Mouse (Mus musculus): Measurements from ENCODE around the gene Nf1.
"Not testable (repeated sequence)": the region's sequence is repeated elsewhere in the genome, so short reads cannot be mapped to it uniquely, and the experiment has no call there.

The Nf1 gene

DNA sequence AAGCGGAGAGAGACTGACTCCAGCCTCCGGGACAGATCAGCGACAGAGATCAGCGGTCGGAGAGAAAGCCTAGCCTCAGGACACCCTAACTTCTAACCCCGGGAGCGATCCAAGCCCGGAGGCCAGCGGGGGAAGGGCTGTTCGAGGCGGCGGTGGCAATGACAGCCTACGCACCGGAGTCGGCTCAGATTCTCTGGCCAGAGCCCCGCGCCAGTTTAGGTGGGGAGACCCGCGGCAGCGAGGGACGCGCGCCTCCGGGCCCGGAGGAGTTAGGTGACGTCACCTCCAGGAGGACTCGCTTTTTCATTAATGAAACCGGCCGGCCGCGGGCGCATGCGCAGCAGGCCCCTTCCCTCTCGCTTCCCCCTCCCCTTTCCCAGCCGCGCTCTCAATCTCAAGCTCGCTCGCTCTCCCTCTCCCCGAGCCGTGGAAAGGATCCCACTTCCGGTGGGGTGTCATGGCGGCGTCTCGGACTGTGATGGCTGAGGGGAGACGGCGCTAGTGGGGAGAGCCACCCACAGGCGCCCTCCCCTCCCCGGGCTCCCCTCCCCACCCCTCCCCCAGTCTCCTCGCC is at the start of gene Nf1:
TSS of gene Nf1 (plus strand) at position 460 of the 574 bp plus-strand sequence.
- DNase-seq (ENCODE audit: extremely low spot score, low read depth, low spot score) = peak; percentile 81

DNA sequence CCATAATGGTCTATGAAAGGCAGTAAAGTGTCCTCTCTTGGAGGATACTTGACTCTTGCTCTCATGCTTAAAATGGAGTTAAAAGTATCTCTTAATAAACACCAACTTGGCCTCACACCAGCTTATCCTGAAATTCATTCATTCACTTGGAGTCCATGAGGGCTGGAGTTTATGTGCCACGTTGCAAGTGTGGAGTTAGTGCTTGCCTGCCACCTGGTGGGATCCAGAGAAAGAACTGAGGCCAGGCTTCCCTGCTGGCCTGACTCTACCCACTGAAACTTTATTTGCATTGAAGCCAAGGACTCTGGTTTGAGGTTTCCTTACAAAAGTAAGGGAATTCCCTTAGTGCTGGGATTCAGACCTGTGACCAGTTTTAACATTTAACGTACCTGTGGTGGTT is 49.0 kb upstream of the Nf1 start:
- DNase-seq (ENCODE audit: extremely low spot score, low read depth, low spot score) = no peak

DNA sequence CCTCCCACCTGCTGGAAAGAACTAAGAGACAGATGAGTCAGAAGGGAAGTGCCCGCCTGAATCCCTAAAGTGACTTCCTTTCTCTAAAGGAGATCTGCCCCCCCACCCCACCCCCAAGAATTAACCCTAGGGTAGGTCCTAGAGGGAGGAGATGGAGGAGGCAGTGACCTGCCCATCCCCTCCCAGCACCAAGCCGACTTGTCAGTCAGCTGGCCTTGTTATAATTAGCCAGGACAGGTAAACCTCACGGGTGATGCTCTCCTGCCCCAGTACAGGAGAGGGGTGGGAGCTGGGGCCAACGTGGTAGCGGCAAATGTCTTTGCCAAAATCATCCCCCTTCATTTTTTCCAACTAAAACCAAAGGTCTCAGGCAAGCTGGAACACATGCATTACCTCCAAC is 47.8 kb upstream of the Nf1 start:
- no peak for DNase-seq (ENCODE audit: extremely low spot score, low read depth, low spot score)

DNA sequence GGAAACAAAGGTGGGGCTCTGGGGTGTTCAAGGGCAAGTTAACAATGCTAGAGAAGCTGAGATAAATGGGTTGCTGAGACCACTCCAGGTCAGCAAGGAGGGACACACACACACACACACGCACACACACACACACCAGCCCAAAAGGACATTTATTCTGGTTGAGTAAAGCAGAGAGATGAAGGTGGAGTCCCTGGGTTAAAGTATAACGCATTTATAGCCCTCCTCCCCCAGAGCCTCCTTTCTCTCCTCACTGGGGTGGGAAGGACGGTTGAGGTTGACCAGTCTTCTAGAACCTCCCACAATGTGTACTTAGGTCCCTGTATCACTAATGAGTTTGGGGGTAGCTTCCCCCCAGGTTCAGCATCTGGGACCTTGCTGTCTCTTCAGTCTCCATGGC is 47.4 kb upstream of the Nf1 start:
- no peak for DNase-seq (ENCODE audit: extremely low spot score, low read depth, low spot score)

DNA sequence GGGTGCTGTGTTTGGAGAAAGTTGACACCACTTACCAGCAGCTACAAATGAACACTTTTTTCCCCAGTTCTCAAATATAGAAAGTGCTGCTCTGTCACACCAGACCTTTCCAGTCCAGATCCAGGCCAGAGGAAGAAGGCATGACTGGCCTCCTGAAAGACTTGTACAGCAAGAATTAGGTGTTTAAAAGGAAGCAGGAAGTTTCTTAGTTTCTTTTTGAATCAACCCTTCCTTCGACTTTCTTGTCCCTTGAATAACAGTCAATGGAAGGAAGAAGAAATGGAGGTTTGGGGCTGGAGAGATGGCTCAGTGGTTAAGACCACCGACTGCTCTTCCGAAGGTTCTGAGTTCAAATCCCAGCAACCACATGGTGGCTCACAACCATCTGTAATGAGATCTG is 46.5 kb upstream of the Nf1 start:
- DNase-seq (ENCODE audit: extremely low spot score, low read depth, low spot score) = no peak

DNA sequence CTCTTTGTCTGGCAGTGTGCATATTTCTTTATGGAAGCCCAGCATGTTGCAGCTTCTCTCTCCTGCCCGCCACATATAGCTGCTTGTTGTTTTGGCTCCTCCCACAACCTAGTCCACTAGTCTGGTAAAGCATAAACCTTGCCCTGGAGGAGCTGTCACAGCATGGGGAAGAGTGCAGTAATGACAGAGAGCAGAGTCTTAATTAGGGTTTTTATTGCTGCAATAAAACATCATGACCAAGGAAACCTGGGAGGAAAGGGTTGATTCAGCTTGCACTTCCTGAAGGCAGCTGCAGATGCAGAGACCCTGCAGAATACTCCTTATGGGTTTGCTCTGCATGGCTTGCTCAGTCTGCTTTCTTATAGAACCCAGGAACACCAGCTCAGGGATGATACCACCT is 45.5 kb upstream of the Nf1 start:
- peak; percentile 75 for DNase-seq (ENCODE audit: extremely low spot score, low read depth, low spot score)

DNA sequence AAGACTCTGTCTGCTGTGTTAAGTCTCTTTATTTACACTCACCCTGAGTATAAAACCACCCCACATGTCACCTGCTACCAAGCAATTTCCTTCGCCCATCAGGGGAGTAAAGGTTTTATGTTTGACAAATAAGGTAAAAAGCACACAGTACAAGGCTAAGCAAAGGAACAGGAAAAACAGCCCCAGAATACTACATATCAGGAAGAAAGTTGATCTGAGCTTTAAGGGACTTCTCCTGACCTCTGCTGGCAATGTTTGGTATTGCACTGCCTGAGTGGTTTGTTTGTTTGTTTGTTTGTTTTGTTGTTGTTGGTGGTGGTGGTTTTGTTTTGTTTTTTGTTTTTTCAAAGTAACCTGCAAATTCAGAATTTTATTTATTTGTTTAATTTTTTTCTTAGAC is 43.3 kb upstream of the Nf1 start:
- DNase-seq (ENCODE audit: extremely low spot score, low read depth, low spot score) = no peak

DNA sequence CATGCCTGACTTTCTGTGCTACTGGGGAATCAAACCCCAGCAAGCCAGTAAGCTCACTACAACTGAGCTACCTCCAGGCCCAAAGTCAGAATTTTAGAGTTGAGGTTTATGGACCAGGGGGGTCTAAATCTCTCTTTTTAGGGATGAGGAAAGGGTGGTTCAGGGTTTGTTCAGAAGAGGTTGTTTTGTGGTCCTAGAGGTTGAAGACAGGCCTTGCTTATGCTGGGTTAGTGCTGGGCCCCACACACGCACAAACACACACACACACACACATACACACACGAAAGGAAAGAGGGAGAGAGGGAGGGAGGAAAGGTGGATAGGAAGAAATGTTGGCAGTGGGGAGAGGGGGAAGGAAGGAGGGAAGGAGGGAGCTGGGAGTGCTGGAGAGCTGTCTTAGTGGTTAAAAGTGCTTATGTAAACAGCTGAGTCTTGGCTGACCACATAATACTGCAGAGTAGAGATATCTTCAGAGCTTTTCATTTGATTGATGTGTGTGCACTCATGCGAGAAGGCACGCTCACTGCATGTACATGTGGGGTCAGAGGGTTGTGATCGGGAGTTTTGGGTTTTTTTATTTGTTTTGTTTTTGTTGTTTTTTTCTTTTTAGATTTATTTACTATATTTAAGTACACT is 42.5 kb upstream of the Nf1 start, which contains the start of gene Gm9964:
TSS of gene Gm9964 (minus strand) at position 51 of the 636 bp plus-strand sequence.
- no peak for DNase-seq (ENCODE audit: extremely low spot score, low read depth, low spot score)

DNA sequence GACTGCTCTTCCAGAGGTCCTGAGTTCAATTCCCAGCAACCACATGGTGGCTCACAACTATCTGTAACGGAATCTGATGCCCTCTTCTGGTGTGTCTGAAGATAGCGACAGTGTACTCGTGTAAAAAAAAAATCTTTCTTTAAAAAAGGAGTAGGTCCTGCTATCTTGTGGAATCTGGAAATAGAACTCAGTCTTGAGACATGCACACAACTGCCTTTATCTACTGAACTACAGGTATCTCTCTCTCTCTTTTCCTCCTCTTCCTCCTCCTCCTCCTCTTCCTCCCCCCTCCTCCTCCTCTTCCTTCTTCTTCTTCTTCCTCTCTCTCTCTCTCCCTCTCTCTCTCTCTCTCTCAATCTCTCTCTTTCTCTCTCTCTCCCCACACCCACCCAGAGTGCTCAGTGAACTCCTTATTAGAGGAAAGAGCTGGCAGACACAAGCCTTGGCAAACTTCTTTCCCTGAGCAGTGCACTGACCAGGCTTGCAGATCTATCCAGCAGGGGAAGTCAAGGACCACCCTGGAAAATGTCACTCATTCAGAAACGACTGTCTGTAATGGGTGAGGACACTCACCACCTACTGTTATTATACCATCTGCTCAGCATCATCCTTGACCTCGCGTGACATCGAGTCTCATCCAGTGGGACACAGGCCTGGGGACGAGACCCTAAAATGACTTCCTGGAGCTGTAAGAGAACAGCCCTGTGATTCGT is 39.6 kb upstream of the Nf1 start:
- DNase-seq (ENCODE audit: extremely low spot score, low read depth, low spot score) = no peak

DNA sequence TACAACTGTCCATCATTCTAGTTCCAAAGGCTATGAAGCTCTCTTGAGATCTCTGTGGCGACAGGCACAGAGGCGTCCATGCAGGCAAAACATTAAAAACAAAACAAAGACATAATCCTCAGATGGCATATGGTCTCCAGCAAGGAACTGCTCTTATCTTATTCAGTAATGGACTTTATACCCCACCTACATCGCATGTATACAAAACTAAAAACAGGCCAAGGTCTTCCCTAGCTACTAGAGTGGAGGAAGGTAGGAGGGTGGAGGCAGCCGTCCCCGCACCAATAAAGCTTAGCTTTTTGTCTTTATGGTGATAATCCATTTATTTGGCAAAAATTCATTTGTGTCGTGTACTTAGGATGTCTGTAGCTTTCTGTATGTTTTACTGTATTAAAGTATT is 36.4 kb upstream of the Nf1 start:
- no peak for DNase-seq (ENCODE audit: extremely low spot score, low read depth, low spot score)

DNA sequence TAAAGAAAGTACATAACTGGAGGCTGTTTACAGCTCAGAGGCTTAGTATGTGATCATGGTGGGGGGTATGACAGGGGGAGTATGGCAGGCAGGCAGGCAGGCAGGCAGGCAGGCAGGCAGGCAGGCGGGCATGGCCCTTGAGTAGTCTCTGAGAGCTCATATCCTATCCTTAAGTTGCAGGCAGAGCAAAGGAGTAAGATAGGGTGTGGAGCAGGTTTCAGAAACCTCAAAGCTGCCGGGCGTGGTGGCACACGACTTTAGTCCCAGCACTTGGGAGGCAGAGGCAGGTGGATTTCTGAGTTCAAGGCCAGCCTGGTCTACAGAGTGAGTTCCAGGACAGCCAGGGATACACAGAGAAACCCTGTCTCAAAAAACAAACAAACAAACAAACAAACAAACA is 35.2 kb upstream of the Nf1 start:
- DNase-seq (ENCODE audit: extremely low spot score, low read depth, low spot score) = not testable (repeated sequence)

DNA sequence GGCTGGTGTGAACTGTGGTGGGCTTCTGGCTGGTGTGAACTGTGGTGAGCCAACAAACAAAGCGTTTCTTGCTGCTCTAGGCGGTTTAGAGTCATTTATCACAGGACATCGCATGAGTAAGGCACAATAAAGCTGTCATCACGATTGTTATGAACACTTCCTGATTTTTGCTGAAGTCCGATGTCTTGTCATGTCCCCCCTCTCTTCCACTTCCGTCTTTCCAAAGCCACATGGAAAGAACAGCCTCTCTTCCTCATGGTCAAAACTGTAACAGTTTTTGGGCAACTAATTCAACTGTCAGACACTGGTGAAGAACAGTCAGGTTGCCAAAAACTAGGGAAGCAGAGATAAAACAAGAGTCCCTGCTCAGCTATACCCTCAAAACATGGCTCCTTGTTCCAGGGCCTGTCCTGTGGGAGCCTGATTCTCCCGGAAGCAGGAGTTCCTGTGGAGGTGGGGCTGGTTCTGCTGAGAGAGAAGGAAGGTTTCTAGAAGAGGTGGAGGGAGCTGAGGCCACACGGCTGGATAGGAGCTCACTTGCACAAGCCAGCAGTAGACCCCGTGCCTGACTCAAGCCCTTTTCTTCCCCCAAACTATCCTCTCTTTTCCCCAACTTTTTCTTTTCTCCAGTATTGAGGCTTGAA is 33.7 kb upstream of the Nf1 start:
- no peak for DNase-seq (ENCODE audit: extremely low spot score, low read depth, low spot score)

DNA sequence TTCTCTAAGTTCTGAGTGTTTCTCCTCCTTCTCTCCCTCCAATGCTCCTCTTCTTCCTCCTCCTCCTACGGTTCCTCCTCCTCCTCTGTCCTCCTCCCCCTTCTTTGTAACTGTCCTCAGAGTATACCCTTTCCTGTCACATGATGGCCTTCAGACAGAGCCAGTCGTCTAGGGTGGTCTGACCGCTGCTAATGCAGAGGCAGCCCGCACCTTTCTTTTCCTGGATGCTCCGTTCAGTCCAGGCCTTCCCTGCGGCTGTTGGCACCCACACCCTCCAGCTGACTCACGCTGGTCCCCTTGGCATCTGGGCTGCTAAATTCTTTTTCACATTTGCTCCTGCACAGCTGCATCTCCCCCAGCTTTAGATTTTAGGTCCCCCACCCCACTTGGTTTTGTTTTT is 33.0 kb upstream of the Nf1 start:
- no peak for DNase-seq (ENCODE audit: extremely low spot score, low read depth, low spot score)

DNA sequence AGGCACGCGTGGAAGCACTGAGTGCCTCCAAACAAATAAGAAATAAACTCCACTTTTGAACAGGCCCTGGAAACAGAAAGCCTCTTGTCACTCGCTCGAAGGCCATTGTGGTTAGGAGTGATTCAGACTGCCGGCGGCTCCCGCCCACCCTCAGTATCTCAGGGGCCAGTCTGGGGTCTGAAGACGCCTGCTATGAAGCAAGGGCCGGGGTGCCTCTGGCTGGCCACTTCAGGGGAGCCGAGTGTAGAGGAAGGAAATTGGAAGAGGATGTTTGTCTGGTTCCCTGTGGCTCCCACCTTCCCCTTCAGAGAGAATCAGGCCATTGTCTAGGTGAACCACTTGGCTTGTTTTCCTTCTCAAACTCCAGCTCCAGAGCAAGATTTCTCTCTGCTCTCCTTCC is 32.5 kb upstream of the Nf1 start:
- no peak for DNase-seq (ENCODE audit: extremely low spot score, low read depth, low spot score)

DNA sequence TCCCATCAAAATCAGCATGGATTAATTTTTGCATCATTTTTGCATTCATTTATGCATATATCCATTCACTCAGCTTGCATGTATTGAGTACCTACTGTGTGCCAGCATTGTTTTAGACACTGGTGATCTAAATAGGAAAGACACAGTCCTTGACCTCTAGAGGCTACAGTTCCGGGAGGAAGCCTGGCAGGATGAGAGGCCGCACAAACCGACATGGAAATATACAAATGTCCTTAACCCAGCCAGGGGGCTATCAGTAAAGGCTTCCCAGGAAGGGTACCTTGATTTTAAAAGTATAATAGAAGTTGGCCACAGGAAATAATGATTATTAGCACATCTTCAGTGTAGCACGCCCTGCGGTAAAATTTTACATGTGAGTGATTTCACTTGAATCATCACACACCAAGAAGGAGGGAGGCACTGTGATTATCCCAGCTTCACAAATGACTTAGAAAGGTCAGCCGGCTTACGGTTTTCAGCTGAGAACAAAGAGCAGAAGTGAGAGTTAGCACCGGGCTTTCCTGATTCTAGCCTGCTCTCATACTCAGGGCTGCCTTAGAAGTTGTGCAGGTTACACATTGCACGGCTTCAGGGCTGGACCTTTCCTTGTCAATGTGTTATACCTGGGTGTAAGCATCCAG is 31.8 kb upstream of the Nf1 start:
- DNase-seq (ENCODE audit: extremely low spot score, low read depth, low spot score) = no peak

DNA sequence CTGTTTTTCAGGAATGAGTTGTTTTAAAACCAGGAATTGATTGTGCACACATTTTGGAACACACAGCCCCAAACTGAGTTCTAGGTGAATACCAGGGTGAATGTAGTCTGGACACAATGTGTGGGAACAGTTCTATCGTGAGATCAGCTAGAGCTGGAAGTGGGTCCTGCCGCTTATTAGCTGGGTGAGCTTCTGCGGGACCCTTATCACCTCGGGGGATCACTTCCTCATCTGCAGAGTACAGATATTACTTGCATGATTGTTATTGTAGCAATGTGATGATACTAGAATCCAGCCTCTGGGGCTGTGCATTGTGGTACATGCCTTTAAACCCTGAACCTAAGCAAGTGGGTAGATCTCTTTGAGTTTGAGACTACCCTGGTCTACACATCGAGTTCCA is 29.0 kb upstream of the Nf1 start:
- DNase-seq (ENCODE audit: extremely low spot score, low read depth, low spot score) = no peak

DNA sequence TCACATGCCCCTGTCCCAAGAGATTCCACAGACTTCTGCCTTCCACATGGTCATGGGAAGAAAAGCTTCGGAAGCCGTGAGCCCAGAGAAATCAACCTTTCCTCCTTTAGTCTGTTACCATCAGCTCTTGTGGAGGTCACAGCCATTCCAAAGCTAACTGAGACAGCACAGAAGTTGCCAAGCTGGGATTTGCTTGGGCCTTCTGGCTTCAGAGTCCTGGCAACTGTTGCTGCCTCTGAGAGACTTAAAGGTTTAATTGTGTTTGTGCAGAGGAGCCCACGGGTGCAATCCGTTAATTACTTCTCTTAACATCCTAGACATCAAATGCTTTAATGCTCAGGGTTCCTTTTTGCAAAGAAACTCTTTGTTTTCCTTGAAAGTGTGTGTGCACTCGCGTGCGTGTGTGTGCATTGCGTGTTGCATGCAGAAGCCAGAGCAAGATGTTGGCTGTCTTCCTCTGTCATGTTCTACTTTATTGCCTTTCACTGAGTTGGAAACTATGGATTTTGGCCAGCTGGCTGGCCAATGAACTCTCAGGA is 22.6 kb upstream of the Nf1 start:
- no peak for DNase-seq (ENCODE audit: extremely low spot score, low read depth, low spot score)

DNA sequence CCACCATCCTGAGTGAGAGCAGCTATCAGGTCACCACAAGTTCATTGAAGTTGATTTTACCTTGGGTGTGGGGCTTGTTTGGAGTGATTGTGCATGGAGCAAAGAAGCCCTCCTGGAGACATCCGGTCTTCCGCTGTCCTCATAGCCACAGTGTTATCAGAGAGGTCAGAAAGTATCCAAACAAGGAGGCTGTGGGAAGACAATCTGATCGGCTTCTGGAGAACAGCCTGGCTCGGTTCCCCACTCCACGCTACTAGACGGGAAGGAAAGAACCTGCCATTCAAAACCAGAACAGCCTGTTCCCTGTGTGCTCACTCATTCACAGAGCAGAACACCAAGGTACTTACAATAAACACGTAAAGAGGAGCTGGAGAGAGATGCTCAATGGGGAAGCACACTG is 19.7 kb upstream of the Nf1 start:
- no peak for DNase-seq (ENCODE audit: extremely low spot score, low read depth, low spot score)

DNA sequence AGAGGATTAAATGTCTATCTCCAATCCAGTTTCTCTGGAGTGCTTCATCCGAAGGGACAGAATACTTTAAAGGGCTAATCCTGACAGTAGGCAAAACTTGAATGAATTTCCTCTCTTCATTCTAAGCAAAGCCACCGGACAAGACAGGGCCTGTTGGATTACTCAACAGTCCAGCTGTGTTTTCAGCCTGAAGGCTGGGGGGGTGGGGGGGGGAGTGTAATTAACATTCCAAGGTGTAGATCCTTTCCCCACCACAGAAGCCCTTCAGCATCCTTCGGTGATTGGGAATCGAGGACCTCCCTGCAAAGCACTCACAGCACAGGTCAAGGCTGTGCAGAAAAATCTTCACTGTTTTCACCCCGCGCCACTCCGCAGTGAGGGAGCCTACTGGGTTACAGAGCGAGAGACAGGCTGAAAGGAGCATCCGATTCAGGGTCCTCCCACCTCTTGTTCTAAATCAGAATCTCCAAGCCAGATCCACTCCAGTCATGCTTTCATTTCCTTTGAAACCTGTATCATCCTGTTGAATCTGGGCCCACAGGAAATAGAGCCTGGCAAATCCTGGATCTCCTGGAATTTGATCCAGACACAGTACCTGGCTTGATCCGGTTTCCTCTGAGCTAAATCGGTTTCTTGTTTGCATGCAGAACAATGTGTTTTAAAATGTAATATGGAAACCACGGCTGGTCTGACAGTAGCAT is 15.4 kb upstream of the Nf1 start:
- DNase-seq (ENCODE audit: extremely low spot score, low read depth, low spot score) = no peak

DNA sequence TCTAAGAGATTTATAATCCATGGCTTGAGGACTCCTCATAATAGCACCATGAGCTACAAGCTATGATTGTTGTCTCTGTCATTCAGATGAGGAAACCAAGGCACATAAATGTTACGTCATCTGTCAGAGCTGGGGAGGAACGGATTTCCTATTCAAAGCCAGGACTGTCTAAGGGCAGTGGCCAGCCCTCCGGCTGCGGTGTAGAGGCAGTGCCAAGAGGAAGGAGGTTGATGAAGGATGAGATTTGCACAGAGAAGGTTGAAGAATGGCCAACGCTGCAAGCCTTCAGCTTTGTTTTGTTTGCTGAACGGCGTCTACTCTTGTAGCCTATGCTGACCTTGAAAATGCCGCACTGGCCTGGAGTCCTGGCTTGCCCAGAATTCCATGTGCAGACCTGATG is 13.8 kb upstream of the Nf1 start:
- no peak for DNase-seq (ENCODE audit: extremely low spot score, low read depth, low spot score)

DNA sequence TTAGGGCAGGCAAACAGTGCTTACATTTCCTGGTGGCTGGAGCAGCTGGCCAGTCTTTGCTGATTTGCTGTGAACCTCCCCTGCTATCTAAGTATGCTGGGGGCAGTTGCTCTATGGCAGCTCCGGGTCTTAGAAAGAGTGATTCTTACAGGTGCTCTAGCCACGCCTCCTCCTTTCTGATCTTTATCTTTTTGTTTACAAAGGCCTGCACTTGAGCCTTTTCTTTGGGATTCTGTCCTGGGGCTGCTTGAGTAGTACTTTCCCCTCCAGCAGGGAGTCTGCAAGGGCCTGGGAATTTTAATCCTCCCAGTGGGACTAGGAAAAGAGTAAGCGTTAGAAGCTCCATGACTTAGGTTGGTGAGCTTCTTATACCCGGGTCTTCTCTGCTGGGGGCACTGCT is 12.4 kb upstream of the Nf1 start:
- DNase-seq (ENCODE audit: extremely low spot score, low read depth, low spot score) = no peak

All from hindlimb bud, embryonic 11.5 days (tissue).